Mouse (Mus musculus) neural tube, embryonic 14.5 days (tissue): ENCODE measurements at regions not wholly inside any gene's neighbourhood (a gene's known extent, or its start where the extent isn't known, plus 50 kb on each side); places are given as distances from the start of the nearest gene placed in this dataset. TPM values are rescaled to one million over a fixed set of nuclear protein-coding genes. Genes with fewer than 3 reads are reported as not detected.

Experiments used
- ATAC-seq: fragments of 200-750 bp; cut with Nextera tagmentation; 2 replicates; pipeline ENCODE4 v1.8.0; 2017; ENCODE audit warnings: low read depth, mild to moderate bottlenecking, moderate TSS enrichment, moderate library complexity
- H3K27ac ChIP-seq: fragments of 300-500 bp; sonication (generic); 2 replicates; pipeline ENCODE4 v1.5.1; 2014; ENCODE audit warnings: low read depth, mild to moderate bottlenecking, control low read depth, low read length, moderate library complexity, mixed read lengths
- H3K27me3 ChIP-seq: fragments of 300-500 bp; sonication (generic); 2 replicates; pipeline ENCODE4 v1.6.1; 2014; ENCODE audit warnings: low read length; ENCODE audit not compliant: control insufficient read depth, insufficient read depth
- H3K36me3 ChIP-seq: fragments of 300-500 bp; sonication (generic); 2 replicates; pipeline ENCODE4 v1.6.1; 2014; ENCODE audit warnings: low read length, mixed read lengths; ENCODE audit not compliant: control insufficient read depth, insufficient read depth
- H3K4me1 ChIP-seq: fragments of 300-500 bp; sonication (generic); 2 replicates; pipeline ENCODE4 v1.6.1; 2014; ENCODE audit warnings: low read length; ENCODE audit not compliant: control insufficient read depth, insufficient read depth
- H3K4me2 ChIP-seq: fragments of 300-500 bp; sonication (generic); 2 replicates; pipeline ENCODE4 v1.6.1; 2014; ENCODE audit warnings: mild to moderate bottlenecking, low read depth, low read length, control low read depth
- H3K4me3 ChIP-seq: fragments of 300-500 bp; sonication (generic); 2 replicates; pipeline ENCODE4 v1.5.1; 2014; ENCODE audit warnings: low read depth, low read length, control low read depth, mixed read lengths
- H3K9ac ChIP-seq: fragments of 300-500 bp; sonication (generic); replicated peaks from 2 replicates; pipeline ENCODE4 v1.6.1; 2014; ENCODE audit warnings: low read depth, mild to moderate bottlenecking, control low read depth, low read length, mixed read lengths
- H3K9me3 ChIP-seq: fragments of 300-500 bp; sonication (generic); 2 replicates; pipeline ENCODE4 v1.6.1; 2016; ENCODE audit warnings: low read length; ENCODE audit not compliant: control insufficient read depth
- WGBS: fragments of 180-500 bp; shearing (Covaris S2); extraction: QIAGEN DNeasy Blood & Tissue Kit; methylation state at CpG from one replicate; pipeline ENCODE4 v1.1.7; 2014; 5-methylcytosine and 5-hydroxymethylcytosine counted together
- microRNA counts: library from miRNA; unstranded; fragments of <30 nt; microRNA quantifications from one replicate; lab custom pipeline; 2016
- microRNA-seq: library from miRNA; unstranded; fragments of <30 nt; microRNA quantifications from one replicate; pipeline ENCODE4, GENCODE M21; 2016

DNA sequence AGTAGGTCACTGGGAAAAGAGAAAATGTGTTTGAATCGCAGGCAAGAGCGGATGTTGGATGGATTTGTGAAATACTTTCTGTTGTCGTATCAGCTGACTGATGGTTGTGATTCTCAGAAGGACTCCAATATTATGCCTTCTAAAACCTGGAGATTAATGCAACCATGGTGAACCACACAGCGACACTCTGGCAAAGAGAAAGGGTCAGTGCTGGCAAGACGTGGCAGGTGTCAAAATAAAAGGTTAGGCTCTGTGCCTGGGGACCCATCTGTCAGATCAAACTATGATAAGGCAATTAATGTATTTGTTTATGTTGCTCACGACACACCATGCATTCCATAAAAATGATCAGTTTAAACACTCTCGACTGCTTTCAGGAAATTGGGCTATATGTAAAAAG lies 50.0 kb upstream of the Dpyd start:
- Histone ChIP-seq H3K27me3 (no peaks in the 10 kb centered on the region), H3K9ac (no peak overlapping the region), H3K4me1 (no peaks in the 10 kb centered on the region), H3K4me2 (no peak overlapping the region), H3K4me3 (no peak overlapping the region), H3K9me3 (no peaks in the 10 kb centered on the region), H3K36me3 (no peaks in the 10 kb centered on the region), H3K27ac (no peak overlapping the region)
- no peak for ATAC-seq
- WGBS = 40% methylated on average over 7 of the region's 7 CpGs

MicroRNAs encoded in the stretch of these regions (microRNA counts, 519-probe panel; counts per million panel counts)
- 5,663 counts per million, percentile 81 among the panel's probes with 10 or more counts for microRNA mmu-miR-137 (lab: Ali Mortazavi, UCI)

Small RNA genes lying in the stretch of these regions (microRNA-seq; reads per million reads assigned to microRNA genes)
- gene Gm24155 (not detected), gene Mir137 (9,736 reads per million, percentile 96 among the genes with 10 or more reads in this experiment)
